Mouse (Mus musculus): ENCODE measurements around the gene Vopp1.

Gene Vopp1

DNA sequence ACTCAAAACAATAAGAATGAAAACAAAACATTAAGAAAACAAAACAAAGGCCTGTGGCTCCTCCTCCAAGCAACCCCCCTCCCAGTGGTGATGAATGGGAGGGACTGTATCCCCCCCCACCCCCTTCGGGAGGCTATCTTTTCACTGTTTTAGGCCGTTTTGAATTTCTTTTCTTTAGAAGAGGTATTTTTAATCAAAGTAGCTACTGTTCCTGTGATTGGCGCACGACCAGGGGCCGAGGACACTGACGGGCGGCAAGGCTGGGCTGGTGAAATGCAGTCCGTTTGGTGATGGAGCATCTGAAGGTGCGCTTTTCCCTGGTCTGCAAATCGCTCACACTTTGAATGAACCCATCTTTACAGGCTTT lies 122.6 kb downstream of the Vopp1 start, which contains the start of gene Lancl2:
TSS of gene Lancl2 (plus strand) at position 165 of the 367 bp plus-strand sequence.
- DNase-seq (ENCODE audit: low spot score) = no peak

DNA sequence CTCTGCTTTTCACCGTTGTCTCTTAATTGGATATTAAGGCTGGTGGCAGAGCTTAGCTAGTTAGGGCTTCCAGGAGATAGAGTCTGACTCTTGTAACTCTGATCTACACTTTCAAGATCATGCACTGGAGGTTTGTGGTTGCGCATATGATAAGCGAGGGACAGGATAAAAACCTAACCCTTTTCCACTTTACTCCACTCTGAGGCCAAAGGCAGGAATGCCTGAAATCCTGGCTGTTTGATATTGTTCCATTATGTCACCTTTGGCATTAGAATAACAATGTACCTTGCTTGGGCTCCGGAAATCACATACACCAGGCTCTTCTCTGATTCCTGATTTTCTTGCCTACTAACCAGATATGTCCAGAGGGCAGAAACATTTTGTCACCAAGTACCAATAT lies 123.3 kb downstream of the Vopp1 start:
- DNase-seq (ENCODE audit: low spot score) = no peak

DNA sequence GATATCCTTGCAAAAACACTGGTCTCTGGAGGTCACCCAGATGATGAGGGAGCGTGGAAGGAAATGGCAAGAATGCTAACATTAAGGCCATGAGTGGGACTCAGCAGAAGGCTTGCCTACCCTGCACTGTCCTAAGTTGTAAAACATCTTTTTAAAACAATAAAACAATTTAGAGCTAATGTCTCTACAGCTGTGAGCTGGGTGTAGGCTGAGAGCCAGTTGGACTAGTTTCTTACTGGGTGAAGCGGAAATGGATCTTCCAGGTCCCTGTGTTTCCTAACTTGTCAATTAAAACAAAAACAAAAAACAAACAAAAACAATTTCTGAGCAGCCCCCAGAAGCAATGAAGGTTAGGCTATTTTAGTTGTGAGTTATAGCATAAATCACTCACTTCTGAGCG lies 131.8 kb downstream of the Vopp1 start:
- DNase-seq (ENCODE audit: low spot score) = peak; percentile 63

DNA sequence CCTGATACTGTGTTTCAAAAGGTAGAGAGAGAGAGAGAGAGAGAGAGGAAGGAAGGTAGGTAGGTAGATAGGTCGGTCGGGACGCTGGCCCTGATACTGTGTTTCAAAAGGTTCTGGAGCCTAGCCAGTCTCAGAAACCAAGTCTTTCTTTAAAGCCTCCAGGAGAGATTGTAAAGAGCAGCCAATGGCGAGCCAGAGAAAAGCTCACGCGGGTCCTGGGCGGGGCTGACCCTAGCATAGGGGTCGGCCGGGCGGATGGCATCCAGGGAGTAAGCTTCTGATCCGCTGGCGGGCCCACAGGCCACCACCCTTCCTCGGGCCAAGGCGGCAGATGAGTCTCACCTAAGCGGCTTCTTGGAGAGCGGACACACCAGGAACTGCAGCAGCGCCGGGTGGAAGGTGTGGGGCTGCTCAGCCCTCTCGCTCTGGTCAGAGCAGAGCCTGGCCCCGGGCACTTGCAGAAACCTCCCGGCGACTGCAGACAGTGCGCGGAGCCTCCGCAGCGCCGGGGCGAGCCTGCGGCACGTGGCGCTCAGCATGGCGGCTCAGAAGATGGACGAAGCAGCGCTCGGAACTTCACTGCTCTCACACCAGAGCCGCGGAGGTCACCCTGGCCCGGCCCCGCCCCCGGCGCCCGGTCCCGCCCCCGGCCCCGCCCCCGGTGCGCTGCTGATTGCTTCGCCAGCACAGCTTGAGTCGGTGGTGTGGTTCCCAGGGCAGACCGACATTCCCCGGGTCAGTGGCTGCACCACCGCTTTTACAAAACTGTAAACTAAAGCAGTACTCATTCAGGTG lies 133.3 kb downstream of the Vopp1 start, which contains the start of gene Pyurf:
TSS of gene Pyurf (minus strand) at position 612 of the 795 bp plus-strand sequence.
- peak; percentile 92 for DNase-seq (ENCODE audit: low spot score)

DNA sequence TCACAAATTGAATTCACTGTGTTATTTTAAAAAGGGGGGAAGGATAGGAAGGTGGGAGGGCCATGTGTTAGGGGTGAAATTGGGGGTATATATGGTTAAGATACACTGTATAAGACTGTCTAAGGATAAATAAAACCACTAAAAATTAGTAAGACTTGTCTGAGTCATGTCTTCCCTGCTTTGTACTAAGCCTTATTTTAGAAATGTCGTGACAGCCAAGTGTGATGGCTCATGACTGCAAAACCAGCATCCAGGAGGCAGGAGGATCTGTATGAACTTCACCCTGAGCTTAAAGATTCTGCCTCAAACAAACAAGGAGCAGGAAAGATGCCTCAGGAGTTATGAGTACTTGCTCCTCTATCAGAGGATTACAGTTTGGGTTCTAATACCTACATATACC lies 140.8 kb downstream of the Vopp1 start:
- no peak for DNase-seq (ENCODE audit: low spot score)

All from adipocyte (in vitro differentiated cells).